Mouse (Mus musculus): ENCODE measurements around the gene Sema5a. TPM values are rescaled to one million over a fixed set of nuclear protein-coding genes. Genes with fewer than 3 reads are reported as not detected.

The Sema5a gene
- polyA plus RNA-seq, 1 experiment from 2014 or later, result 3.0 TPM

GRCm38 (mm10) chr15:32398721-32399120 lies 154.1 kb downstream of the Sema5a start:
- H3K36me3 ChIP-seq, result no peaks in the 10 kb centered on the region
- WGBS, result 87% methylated on average over 1 of the region's 1 CpGs
- H3K4me3 ChIP-seq, result no peak overlapping the region
- H3K27ac ChIP-seq (replicated peaks), result no peak overlapping the region
- H3K27me3 ChIP-seq (ENCODE audit: low read depth, poor library complexity, severe bottlenecking), result no peaks in the 10 kb centered on the region
- DNase-seq (ENCODE audit: low spot score), result no peak
- H3K4me1 ChIP-seq, result no peaks in the 10 kb centered on the region
- no peaks in the 10 kb centered on the region for H3K9me3 ChIP-seq (replicated peaks)

- DNase-seq (ENCODE audit: low spot score), result no peak
- H3K4me1 ChIP-seq, result no peaks in the 10 kb centered on the region
- WGBS, result 85% methylated on average over 5 of the region's 5 CpGs
- H3K9me3 ChIP-seq (replicated peaks), result no peaks in the 10 kb centered on the region
- H3K27me3 ChIP-seq (ENCODE audit: low read depth, poor library complexity, severe bottlenecking), result no peaks in the 10 kb centered on the region
- no peaks in the 10 kb centered on the region for H3K36me3 ChIP-seq
- H3K27ac ChIP-seq (replicated peaks), result no peak overlapping the region
- no peak overlapping the region for H3K4me3 ChIP-seq
Measured at GRCm38 (mm10) chr15:32401909-32402527, 157.4 kb downstream of the Sema5a start.

GRCm38 (mm10) chr15:32403321-32403720 lies 158.7 kb downstream of the Sema5a start:
- no peaks in the 10 kb centered on the region for H3K4me1 ChIP-seq
- H3K36me3 ChIP-seq, result no peaks in the 10 kb centered on the region
- no peaks in the 10 kb centered on the region for H3K9me3 ChIP-seq (replicated peaks)
- H3K27me3 ChIP-seq (ENCODE audit: low read depth, poor library complexity, severe bottlenecking), result no peaks in the 10 kb centered on the region
- WGBS, result 93% methylated on average over 8 of the region's 8 CpGs
- no peak for DNase-seq (ENCODE audit: low spot score)
- H3K4me3 ChIP-seq, result no peak overlapping the region
- no peak overlapping the region for H3K27ac ChIP-seq (replicated peaks)

- Histone ChIP-seq H3K27ac (replicated peaks) (no peak overlapping the region), H3K27me3 (ENCODE audit: low read depth, poor library complexity, severe bottlenecking) (no peaks in the 10 kb centered on the region), H3K4me1 (no peaks in the 10 kb centered on the region), H3K36me3 (no peaks in the 10 kb centered on the region), H3K9me3 (replicated peaks) (no peaks in the 10 kb centered on the region), H3K4me3 (no peak overlapping the region)
- no peak for DNase-seq (ENCODE audit: low spot score)
- 83% methylated on average over 2 of the region's 2 CpGs for WGBS
Measured at GRCm38 (mm10) chr15:32406436-32406835, 161.8 kb downstream of the Sema5a start.

GRCm38 (mm10) chr15:32407766-32408165 lies 163.2 kb downstream of the Sema5a start:
- no peaks in the 10 kb centered on the region for H3K9me3 ChIP-seq (replicated peaks)
- no peaks in the 10 kb centered on the region for H3K27me3 ChIP-seq (ENCODE audit: low read depth, poor library complexity, severe bottlenecking)
- DNase-seq (ENCODE audit: low spot score), result no peak
- WGBS, result 91% methylated on average over 3 of the region's 3 CpGs
- H3K4me3 ChIP-seq, result no peak overlapping the region
- no peak overlapping the region for H3K27ac ChIP-seq (replicated peaks)
- no peaks in the 10 kb centered on the region for H3K36me3 ChIP-seq
- H3K4me1 ChIP-seq, result no peaks in the 10 kb centered on the region

GRCm38 (mm10) chr15:32416291-32416690 lies 171.7 kb downstream of the Sema5a start:
- Histone ChIP-seq H3K9me3 (replicated peaks) (no peaks in the 10 kb centered on the region), H3K36me3 (no peaks in the 10 kb centered on the region), H3K27me3 (ENCODE audit: low read depth, poor library complexity, severe bottlenecking) (no peaks in the 10 kb centered on the region), H3K4me1 (no peaks in the 10 kb centered on the region), H3K27ac (replicated peaks) (no peak overlapping the region), H3K4me3 (no peak overlapping the region)
- no peak for DNase-seq (ENCODE audit: low spot score)
- WGBS, result 95% methylated on average over 2 of the region's 2 CpGs

GRCm38 (mm10) chr15:32422631-32423030 lies 178.0 kb downstream of the Sema5a start:
- 91% methylated on average over 6 of the region's 6 CpGs for WGBS
- Histone ChIP-seq H3K36me3 (no peaks in the 10 kb centered on the region), H3K27me3 (ENCODE audit: low read depth, poor library complexity, severe bottlenecking) (no peaks in the 10 kb centered on the region), H3K4me1 (0 out of 2 replicates have a peak, but pooled peaks cover 2% of the 10 kb centered on the region), H3K27ac (replicated peaks) (no peak overlapping the region), H3K9me3 (replicated peaks) (no peaks in the 10 kb centered on the region), H3K4me3 (no peak overlapping the region)
- no peak for DNase-seq (ENCODE audit: low spot score)

GRCm38 (mm10) chr15:32423061-32423460 lies 178.5 kb downstream of the Sema5a start:
- no peaks in the 10 kb centered on the region for H3K36me3 ChIP-seq
- 90% methylated on average over 6 of the region's 6 CpGs for WGBS
- no peak overlapping the region for H3K4me3 ChIP-seq
- DNase-seq (ENCODE audit: low spot score), result no peak
- H3K27ac ChIP-seq (replicated peaks), result no peak overlapping the region
- no peaks in the 10 kb centered on the region for H3K9me3 ChIP-seq (replicated peaks)
- 0 out of 2 replicates have a peak, but pooled peaks cover 3% of the 10 kb centered on the region for H3K4me1 ChIP-seq
- no peaks in the 10 kb centered on the region for H3K27me3 ChIP-seq (ENCODE audit: low read depth, poor library complexity, severe bottlenecking)

GRCm38 (mm10) chr15:32427188-32427924 lies 182.7 kb downstream of the Sema5a start:
- H3K9me3 ChIP-seq (replicated peaks), result no peaks in the 10 kb centered on the region
- H3K36me3 ChIP-seq, result no peaks in the 10 kb centered on the region
- no peak for DNase-seq (ENCODE audit: low spot score)
- H3K4me3 ChIP-seq, result no peak overlapping the region
- H3K4me1 ChIP-seq, result peaks cover 10% of the 10 kb centered on the region; the same call in 1 of the 2 replicates
- 85% methylated on average over 7 of the region's 7 CpGs for WGBS
- no peak overlapping the region for H3K27ac ChIP-seq (replicated peaks)
- H3K27me3 ChIP-seq (ENCODE audit: low read depth, poor library complexity, severe bottlenecking), result no peaks in the 10 kb centered on the region

- no peaks in the 10 kb centered on the region for H3K9me3 ChIP-seq (replicated peaks)
- H3K4me3 ChIP-seq, result no peak overlapping the region
- no peaks in the 10 kb centered on the region for H3K36me3 ChIP-seq
- no peaks in the 10 kb centered on the region for H3K27me3 ChIP-seq (ENCODE audit: low read depth, poor library complexity, severe bottlenecking)
- peaks cover 21% of the 10 kb centered on the region for H3K4me1 ChIP-seq
- no peak for DNase-seq (ENCODE audit: low spot score)
- WGBS, result 69% methylated on average over 13 of the region's 13 CpGs
- H3K27ac ChIP-seq (replicated peaks), result no peak overlapping the region
Measured at GRCm38 (mm10) chr15:32432927-32433832, 188.6 kb downstream of the Sema5a start.

GRCm38 (mm10) chr15:32433833-32434155 lies 189.2 kb downstream of the Sema5a start:
- H3K27me3 ChIP-seq (ENCODE audit: low read depth, poor library complexity, severe bottlenecking), result no peaks in the 10 kb centered on the region
- H3K9me3 ChIP-seq (replicated peaks), result no peaks in the 10 kb centered on the region
- H3K4me3 ChIP-seq, result no peak overlapping the region
- H3K27ac ChIP-seq (replicated peaks), result no peak overlapping the region
- H3K36me3 ChIP-seq, result no peaks in the 10 kb centered on the region
- H3K4me1 ChIP-seq, result peaks cover 21% of the 10 kb centered on the region
- no peak for DNase-seq (ENCODE audit: low spot score)

- Histone ChIP-seq H3K4me3 (no peak overlapping the region), H3K27me3 (ENCODE audit: low read depth, poor library complexity, severe bottlenecking) (no peaks in the 10 kb centered on the region), H3K36me3 (no peaks in the 10 kb centered on the region), H3K27ac (replicated peaks) (no peak overlapping the region), H3K9me3 (replicated peaks) (no peaks in the 10 kb centered on the region), H3K4me1 (peaks cover 21% of the 10 kb centered on the region)
- DNase-seq (ENCODE audit: low spot score), result no peak
Measured at GRCm38 (mm10) chr15:32434274-32434673, 189.7 kb downstream of the Sema5a start.

- Histone ChIP-seq H3K4me1 (peaks cover 14% of the 10 kb centered on the region), H3K4me3 (no peak overlapping the region), H3K36me3 (no peaks in the 10 kb centered on the region), H3K9me3 (replicated peaks) (no peaks in the 10 kb centered on the region), H3K27ac (replicated peaks) (no peak overlapping the region), H3K27me3 (ENCODE audit: low read depth, poor library complexity, severe bottlenecking) (no peaks in the 10 kb centered on the region)
- peak; percentile 70 for DNase-seq (ENCODE audit: low spot score)
- 29% methylated on average over 6 of the region's 6 CpGs for WGBS
Measured at GRCm38 (mm10) chr15:32437654-32438053, 193.0 kb downstream of the Sema5a start.
